Mouse (Mus musculus): ENCODE data around the gene Smco2.

DNA sequence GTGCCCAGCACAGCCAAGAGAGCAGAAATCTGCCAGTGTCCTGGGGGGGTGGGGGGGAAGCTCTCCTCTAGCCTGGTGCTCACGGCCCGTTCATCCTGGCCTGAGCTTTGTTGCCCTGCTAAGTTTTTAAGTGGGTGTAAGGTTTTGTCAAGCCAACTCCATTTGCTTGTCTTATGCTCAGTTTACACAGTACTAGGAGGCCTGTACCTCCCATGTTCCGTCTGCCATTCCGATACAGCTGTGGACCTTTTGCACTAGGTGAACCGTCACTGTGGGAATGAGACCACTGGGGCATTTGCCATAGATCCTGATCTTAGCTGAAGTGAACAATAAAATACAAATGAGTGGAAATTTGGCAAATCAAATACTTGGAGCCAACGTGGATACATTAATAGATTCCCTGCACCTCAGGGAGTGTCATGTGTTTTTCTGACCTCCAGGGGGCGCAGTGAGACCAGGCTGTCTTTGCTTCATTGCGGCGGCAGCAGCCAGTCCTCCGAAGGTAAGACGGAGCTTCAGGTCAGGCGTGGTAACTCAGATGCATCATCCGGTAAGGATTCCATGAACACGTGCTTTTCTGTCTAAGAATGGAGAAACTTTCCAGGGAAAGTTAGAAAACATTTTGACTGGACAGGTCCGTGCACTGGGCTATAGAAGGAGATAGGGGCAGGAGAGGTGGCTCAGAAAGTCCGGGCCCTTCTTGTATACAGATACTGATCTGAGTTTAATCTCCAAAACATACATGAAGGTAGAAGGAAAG lies 25.0 kb upstream of the Smco2 start:
- TF ChIP-seq POLR2A (IDR thresholded peaks at IDR 0.05; ENCODE audit: insufficient read depth, low read depth, low read length) (no peak), CTCF (IDR thresholded peaks at IDR 0.05) (peak; percentile 95)
